Mouse (Mus musculus) bone marrow, adult 2 months (tissue): ENCODE measurements around the gene Gm11541. TPM values are rescaled to one million over a fixed set of nuclear protein-coding genes. Genes with fewer than 3 reads are reported as not detected.
"Not testable (repeated sequence)": the region's sequence is repeated elsewhere in the genome, so short reads cannot be mapped to it uniquely, and the experiment has no call there.

Experiments used
- H3K27ac ChIP-seq: fragments of 200-500 bp; 2 replicates; pipeline ENCODE4 v1.5.1; 2012; ENCODE audit warnings: low read depth, mild to moderate bottlenecking, control low read depth, inconsistent platforms, low read length; ENCODE audit not compliant: control insufficient read depth, poor library complexity, insufficient read depth
- H3K4me1 ChIP-seq: fragments of 200-500 bp; 2 replicates; pipeline ENCODE4 v1.6.1; 2011; ENCODE audit warnings: low read length; ENCODE audit not compliant: control insufficient read depth, insufficient read depth
- H3K4me3 ChIP-seq: fragments of 200-500 bp; replicated peaks from 2 replicates; pipeline ENCODE3; 2011; ENCODE audit warnings: mild to moderate bottlenecking, low read depth, low read length, control low read depth; ENCODE audit not compliant: control insufficient read depth
- CTCF ChIP-seq: fragments of 200-500 bp; IDR thresholded peaks from 2 replicates; pipeline ENCODE4 v1.5.1; 2011; ENCODE audit warnings: low read length, control low read depth; ENCODE audit not compliant: control insufficient read depth, insufficient read depth
- POLR2A ChIP-seq: fragments of 200-500 bp; IDR thresholded peaks from 2 replicates; pipeline ENCODE4 v1.6.1; 2011; ENCODE audit warnings: low read depth, mild to moderate bottlenecking, control low read depth, low read length, borderline replicate concordance; ENCODE audit not compliant: control insufficient read depth
- WGBS: fragments of 180-500 bp; shearing (Covaris S2); methylation state at CpG from one replicate; pipeline ENCODE4 v1.1.7; 2018; 5-methylcytosine and 5-hydroxymethylcytosine counted together
- polyA plus RNA-seq: library from polyadenylated mRNA; stranded (reverse); fragments of >200 nt; gene quantifications from 2 replicates; pipeline ENCODE4 v1.2.4, GENCODE M21; 2011; ENCODE audit warnings: low replicate concordance; ENCODE audit not compliant: missing spikeins, insufficient read depth, insufficient read length

Gene Gm11541
- polyA plus RNA-seq, 1 experiment = not detected

DNA sequence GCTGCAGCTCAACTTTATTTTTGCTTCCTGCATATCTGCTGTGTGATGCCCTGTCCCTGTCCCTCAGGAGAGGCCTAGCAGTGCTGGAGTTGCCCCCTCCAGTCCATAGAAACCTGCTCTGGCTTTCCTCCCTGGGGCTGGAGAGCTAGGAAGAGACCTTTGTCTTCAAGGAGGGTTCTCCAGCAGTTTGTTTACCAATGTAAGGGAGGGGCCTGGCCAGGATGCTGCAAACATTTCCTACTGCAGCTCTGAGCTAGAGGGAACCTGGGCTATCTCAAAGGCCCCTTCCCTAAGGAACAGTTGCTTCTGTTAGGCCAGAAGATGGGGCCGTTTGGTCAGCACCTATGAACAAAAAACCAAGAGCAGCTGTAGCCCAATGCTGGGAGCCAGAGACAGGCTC is 43.0 kb downstream of the Gm11541 start:
- no peak for TF ChIP-seq CTCF
- no peak for TF ChIP-seq POLR2A
- no peak overlapping the region for H3K27ac ChIP-seq
- H3K4me1 ChIP-seq = no peaks in the 10 kb centered on the region
- 67% methylated on average over 1 of the region's 1 CpGs for whole genome bisulfite sequencing
- no peak overlapping the region for H3K4me3 ChIP-seq

DNA sequence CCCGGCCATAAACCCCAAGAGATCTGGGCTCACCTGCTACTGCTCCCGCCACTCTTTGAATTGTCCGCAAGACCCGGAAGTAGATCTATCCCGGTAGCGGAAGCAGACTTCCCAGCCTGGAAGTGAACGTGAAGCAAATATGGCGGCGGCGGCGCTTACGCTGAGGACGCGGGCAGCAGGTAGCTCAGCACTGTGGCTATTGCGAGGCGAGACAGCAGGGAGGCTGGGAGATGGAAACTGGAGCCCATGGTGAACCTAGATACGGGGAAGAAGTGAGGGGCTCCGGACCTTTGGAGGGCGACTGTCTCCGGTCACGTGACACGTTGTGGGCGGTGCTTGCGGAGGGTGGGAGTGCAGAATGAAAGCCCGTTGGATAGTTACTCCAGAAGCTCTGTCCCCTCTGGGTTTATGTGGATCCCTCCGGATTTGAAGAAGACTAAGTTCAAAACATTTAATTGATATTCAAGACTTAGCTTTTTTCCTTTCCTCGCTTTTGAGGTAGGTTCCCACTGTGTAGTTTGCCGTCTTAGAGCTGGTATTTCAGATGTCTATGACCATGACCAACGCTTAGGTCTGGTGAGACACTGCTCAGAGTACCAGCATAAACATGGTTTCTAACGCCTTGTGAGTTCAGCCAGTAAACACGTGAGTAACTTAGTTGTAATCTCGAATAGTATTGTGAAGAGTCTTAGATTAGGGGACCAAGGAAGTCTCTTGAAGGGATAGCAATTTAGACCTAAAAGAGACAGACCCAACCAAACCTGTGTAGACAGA is 50.4 kb downstream of the Gm11541 start, which contains the start of the genes Mrpl27 and Eme1:
TSS of gene Mrpl27 (plus strand) at position 105 of the 774 bp plus-strand sequence.
TSS of gene Eme1 (minus strand) at position 302 of the 774 bp plus-strand sequence.
- under 1% methylated on average over 32 of the region's 32 CpGs for WGBS
- Histone ChIP-seq H3K4me3 (peak within 1 kb of the TSS; percentile 99), H3K4me1 (peaks cover 1% of the 10 kb centered on the region), H3K27ac (peak within 1 kb of the TSS; percentile 95)
- TF ChIP-seq CTCF = no peak
- peak; percentile 5; the same call in 1 of the 2 replicates for TF ChIP-seq POLR2A

DNA sequence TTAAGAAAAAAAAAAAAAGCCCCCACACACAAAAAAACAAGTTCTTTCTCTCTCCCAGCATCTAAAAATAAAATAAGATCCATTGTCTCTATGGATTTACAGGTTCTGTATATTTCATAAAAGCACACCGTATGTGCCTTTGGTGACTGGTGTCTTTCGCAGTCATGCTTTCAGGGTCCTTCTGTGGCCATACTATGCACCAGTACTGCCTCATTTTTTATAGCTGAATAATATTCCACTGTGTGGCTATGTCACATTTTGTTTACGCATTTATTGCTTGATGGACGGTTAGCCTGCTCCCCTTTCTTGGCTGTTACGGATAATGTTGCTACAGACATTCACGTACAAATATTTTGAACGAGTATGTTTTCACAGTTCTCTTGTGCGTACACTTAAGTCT is 51.3 kb downstream of the Gm11541 start:
- H3K4me3 ChIP-seq = peak overlapping the region; percentile 99
- no peak overlapping the region for H3K27ac ChIP-seq
- H3K4me1 ChIP-seq = peaks cover 1% of the 10 kb centered on the region
- TF ChIP-seq CTCF (no peak), POLR2A (no peak)
- WGBS = 48% methylated on average over 8 of the region's 8 CpGs

DNA sequence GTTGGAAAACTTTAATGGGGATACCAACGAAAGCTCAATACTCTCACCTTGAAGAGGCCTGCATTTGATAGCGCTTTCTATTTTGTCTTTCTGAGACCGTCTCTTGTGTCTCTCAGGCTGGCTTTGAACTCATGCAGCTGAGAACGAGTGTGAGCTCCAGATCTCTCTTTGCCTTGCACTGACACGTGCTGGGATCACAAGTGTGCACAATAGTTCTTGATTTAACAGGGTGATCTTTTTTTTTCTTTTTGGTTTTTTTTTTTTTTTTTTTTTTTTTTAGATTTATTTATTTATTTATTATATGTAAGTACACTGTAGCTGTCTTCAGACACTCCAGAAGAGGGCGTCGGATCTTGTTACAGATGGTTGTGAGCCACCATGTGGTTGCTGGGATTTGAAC is 53.1 kb downstream of the Gm11541 start:
- not testable (repeated sequence) for H3K4me1 ChIP-seq, H3K4me3 ChIP-seq, H3K27ac ChIP-seq
- WGBS = 88% methylated on average over 7 of the region's 7 CpGs

DNA sequence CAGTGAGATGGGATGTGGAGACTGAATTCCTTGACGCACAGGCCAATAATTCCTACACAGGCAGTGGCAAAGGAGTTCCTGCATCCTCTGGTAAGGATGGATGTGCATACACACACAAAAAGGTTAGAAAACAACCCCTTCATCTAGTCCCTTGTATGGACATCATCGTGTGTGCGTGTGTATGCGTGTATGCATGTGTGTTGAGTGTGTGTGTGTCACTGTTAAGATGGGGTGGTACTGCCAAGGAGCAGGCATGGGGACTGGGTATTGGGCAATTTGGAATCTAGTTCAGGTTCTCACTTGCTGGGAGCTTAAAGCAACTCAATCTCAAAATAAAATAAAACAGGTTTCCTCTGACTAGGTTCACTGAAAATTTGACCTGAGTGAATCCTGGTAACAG is 57.8 kb downstream of the Gm11541 start:
- Histone ChIP-seq H3K4me3 (no peak overlapping the region), H3K4me1 (no peaks in the 10 kb centered on the region), H3K27ac (no peak overlapping the region)
- 88% methylated on average over 4 of the region's 4 CpGs for WGBS
- TF ChIP-seq POLR2A (no peak), CTCF (no peak)

Other genes starting within 250 kb of the Gm11541 start
- 13.7 and 26.8 TPM in 2 replicates for gene Cacna1g, start 230.3 kb downstream of the Gm11541 start, polyA plus RNA-seq
- gene Spata20, start 218.3 kb downstream of the Gm11541 start, polyA plus RNA-seq = not detected in 2 replicates
- gene Epn3, start 204.5 kb downstream of the Gm11541 start, polyA plus RNA-seq = not detected in 2 replicates
- gene Mycbpap, start 182.8 kb downstream of the Gm11541 start, polyA plus RNA-seq = 3.4 TPM in 1 of 2 replicates, not detected in the other
- 1.4 and 2.3 TPM in 2 replicates for gene Rsad1, start 155.2 kb downstream of the Gm11541 start, polyA plus RNA-seq
- 0.97 TPM in 1 of 2 replicates, not detected in the other for gene Chad, start 139.5 kb downstream of the Gm11541 start, polyA plus RNA-seq
- gene Acsf2, start 102.6 kb downstream of the Gm11541 start, polyA plus RNA-seq = 5.9 and 13.6 TPM in 2 replicates
- 16.6 and 26.1 TPM in 2 replicates for gene Lrrc59, start 74.7 kb downstream of the Gm11541 start, polyA plus RNA-seq
- gene Mrpl27, start 50.7 kb downstream of the Gm11541 start, polyA plus RNA-seq = 24.6 and 30.4 TPM in 2 replicates
- gene Eme1, start 50.5 kb downstream of the Gm11541 start, polyA plus RNA-seq = 9.2 and 15.3 TPM in 2 replicates
- 6.3 and 7.4 TPM in 2 replicates for gene Xylt2, start 27.0 kb downstream of the Gm11541 start, polyA plus RNA-seq
- not detected in 2 replicates for gene Cdc34b, start 37.3 kb upstream of the Gm11541 start, polyA plus RNA-seq
- not detected in 2 replicates for gene Tmem92, start 78.2 kb upstream of the Gm11541 start, polyA plus RNA-seq
- 30.0 and 79.6 TPM in 2 replicates for gene Col1a1, start 231.7 kb upstream of the Gm11541 start, polyA plus RNA-seq